Mouse (Mus musculus) embryonic fibroblast, embryonic 13.5 days (primary cell): ENCODE measurements at regions not wholly inside any gene's neighbourhood (a gene's known extent, or its start where the extent isn't known, plus 50 kb on each side); places are given as distances from the start of the nearest gene placed in this dataset.

Source experiments
- CTCF ChIP-seq: IDR thresholded peaks from 2 replicates; pipeline ENCODE4 v1.5.1; 2011; ENCODE audit warnings: mild to moderate bottlenecking, control low read depth, low read length, moderate library complexity, borderline replicate concordance; ENCODE audit not compliant: insufficient read depth
- POLR2A ChIP-seq: IDR thresholded peaks from 2 replicates; pipeline ENCODE4 v1.6.1; 2011; ENCODE audit warnings: low read depth, mild to moderate bottlenecking, control low read depth, low read length, moderate library complexity

GRCm38 (mm10) chr12:106210959-106211358 is 200.9 kb downstream of the Vrk1 start:
- TF ChIP-seq CTCF (no peak), POLR2A (no peak)
